Mouse (Mus musculus) olfactory bulb, adult 2 months (tissue): ENCODE data around the gene Pex6.

Source experiments
- CTCF ChIP-seq: fragments of 200-500 bp; IDR thresholded peaks from 2 replicates; pipeline ENCODE4 v1.5.1; 2012; ENCODE audit warnings: low read depth, mild to moderate bottlenecking, low read length, moderate library complexity; ENCODE audit not compliant: insufficient read depth
- POLR2A ChIP-seq: fragments of 200-500 bp; IDR thresholded peaks from 2 replicates; pipeline ENCODE4 v1.6.1; 2012; ENCODE audit warnings: mild to moderate bottlenecking, low read depth, low read length, moderate library complexity; ENCODE audit not compliant: insufficient read depth

DNA sequence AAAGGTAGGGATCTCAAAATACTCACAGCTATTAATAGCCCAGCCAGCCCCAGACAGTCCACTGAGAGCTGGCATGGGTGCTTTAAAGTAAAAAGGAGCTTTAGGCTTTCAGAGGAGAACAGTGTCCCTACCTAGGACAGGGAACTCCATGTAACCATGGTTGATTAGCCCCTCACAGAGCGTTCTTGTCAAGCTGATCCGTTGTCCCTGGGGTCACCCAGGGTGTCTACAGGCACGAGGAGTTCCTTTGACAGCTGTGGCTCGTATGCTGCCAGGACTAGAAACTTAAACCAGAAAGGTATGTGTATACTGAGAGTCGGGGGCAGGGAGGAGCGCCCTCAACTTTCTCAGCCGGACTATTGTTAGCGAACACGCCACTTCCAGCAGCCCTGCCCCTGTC, 32.4 kb upstream of the Pex6 start:
- TF ChIP-seq POLR2A (no peak), CTCF (no peak)
